Mouse (Mus musculus): Measurements from ENCODE around the gene Arfgef3. TPM values are rescaled to one million over a fixed set of nuclear protein-coding genes. Genes with fewer than 3 reads are reported as not detected.

Gene Arfgef3
- total and polyA plus RNA-seq, 3 experiments = 0.28 to 11.0 (median 0.50) TPM

DNA sequence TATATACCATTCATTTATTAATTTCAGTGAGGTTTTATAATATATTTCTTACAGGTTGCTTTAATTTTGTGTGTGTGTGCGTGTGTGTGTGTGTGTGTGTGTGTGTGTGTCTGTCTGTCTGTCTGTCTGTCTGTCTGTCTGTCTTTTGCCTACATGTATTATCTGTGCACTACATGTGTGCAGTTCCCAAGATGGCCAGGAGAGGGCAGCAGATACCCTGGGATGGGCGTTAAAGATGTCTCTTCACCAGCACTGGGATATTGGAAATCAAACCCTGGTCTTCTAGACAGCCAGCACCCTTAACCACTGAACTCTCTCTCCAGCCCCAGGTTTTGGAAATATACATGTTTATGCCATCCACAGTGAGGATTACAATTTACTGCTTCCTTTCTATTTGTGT is 16.5 kb upstream of the Arfgef3 start:
- no peak for TF ChIP-seq JUN (IDR thresholded peaks at IDR 0.05; ENCODE audit: insufficient read depth, low read depth, low read length)
- TF ChIP-seq MYC (IDR thresholded peaks at IDR 0.05; ENCODE audit: low read depth, low read length) = no peak
- peak; percentile 33; the same call in 1 of the 2 replicates for TF ChIP-seq SMC3 (IDR thresholded peaks at IDR 0.05; ENCODE audit: low read depth, low read length)
- no peak for TF ChIP-seq USF1 (IDR thresholded peaks at IDR 0.05; ENCODE audit: low read depth, low read length)
- peak; percentile 46 to 64 for TF ChIP-seq CTCF (conservative IDR thresholded peaks at IDR 0.05 in 1 of 2, IDR thresholded peaks at IDR 0.05 in 1 of 2; ENCODE audit: low read depth in 2 of 2, low read length in 2 of 2)
- peak; percentile 56 for TF ChIP-seq RAD21 (IDR thresholded peaks at IDR 0.05; ENCODE audit: low read depth, low read length)
- Histone ChIP-seq H3K4me2 (ENCODE audit: insufficient read depth, low read depth, poor library complexity, severe bottlenecking) (no peak overlapping the region), H3K9ac (ENCODE audit: insufficient read depth, low read depth) (no peak overlapping the region), H3K9me3 (replicated peaks; ENCODE audit: low read length) (peaks cover 3% of the 10 kb centered on the region), H3K4me1 (ENCODE audit: control insufficient read depth in 1 of 2, insufficient read depth in 2 of 2) (no peaks in the 10 kb centered on the region), H3K27me3 (replicated peaks) (no peaks in the 10 kb centered on the region), H3K36me3 (replicated peaks in 1 of 2; ENCODE audit: control insufficient read depth in 1 of 2, insufficient read depth in 1 of 2, low read length in 1 of 2) (no peaks in the 10 kb centered on the region), H3K4me3 (replicated peaks in 1 of 3; ENCODE audit: low read depth in 2 of 3, low read length in 2 of 3, poor library complexity in 1 of 3) (no peak overlapping the region), H3K79me2 (replicated peaks; ENCODE audit: control insufficient read depth, extremely low read depth, insufficient read depth, poor library complexity, severe bottlenecking) (no peaks in the 10 kb centered on the region), H3K27ac (ENCODE audit: insufficient read depth, low read depth) (no peak overlapping the region)
- in situ Hi-C loops (cut with MboI; ENCODE audit: low pct_ligation_motif_present, low pct_unique_long_range_greater_than_20kb, low sequenced_read_pairs) = no loop called here
- DNase-seq (ENCODE audit: extremely low read depth) = peak; percentile 39
- dilution Hi-C loops (cut with MboI; ENCODE audit: extremely low pct_ligation_motif_present, extremely low pct_unique_long_range_greater_than_20kb, low sequenced_read_pairs) = no loop called here

GRCm38 (mm10) chr10:18750057-18750456 is 6.3 kb upstream of the Arfgef3 start:
- no peaks in the 10 kb centered on the region for H3K36me3 ChIP-seq (replicated peaks in 1 of 2; ENCODE audit: control insufficient read depth in 1 of 2, insufficient read depth in 1 of 2, low read length in 1 of 2)
- H3K27me3 ChIP-seq (replicated peaks) = no peaks in the 10 kb centered on the region
- no peaks in the 10 kb centered on the region for H3K4me1 ChIP-seq (ENCODE audit: control insufficient read depth in 1 of 2, insufficient read depth in 2 of 2)
- in situ Hi-C loops (cut with MboI; ENCODE audit: low pct_ligation_motif_present, low pct_unique_long_range_greater_than_20kb, low sequenced_read_pairs) = no loop called here
- no peak for DNase-seq (ENCODE audit: extremely low read depth)
- no peaks in the 10 kb centered on the region for H3K9me3 ChIP-seq (replicated peaks; ENCODE audit: low read length)
- TF ChIP-seq SMC3 (IDR thresholded peaks at IDR 0.05; ENCODE audit: low read depth, low read length) (no peak), KAT2A (IDR thresholded peaks at IDR 0.05; ENCODE audit: insufficient replicate concordance, low read length) (no peak), USF2 (conservative IDR thresholded peaks at IDR 0.05; ENCODE audit: low read depth, low read length) (no peak), POLR2AphosphoS2 (IDR thresholded peaks at IDR 0.05; ENCODE audit: low read depth, low read length) (no peak), ZC3H11A (IDR thresholded peaks at IDR 0.05; ENCODE audit: low read depth, low read length) (no peak), E2F4 (IDR thresholded peaks at IDR 0.05; ENCODE audit: insufficient replicate concordance, low read depth, low read length) (no peak), CHD1 (IDR thresholded peaks at IDR 0.05; ENCODE audit: low read depth, low read length) (no peak), ELF1 (IDR thresholded peaks at IDR 0.05; ENCODE audit: low read depth, low read length) (no peak)
- no peak overlapping the region for H3K9ac ChIP-seq (ENCODE audit: insufficient read depth, low read depth)
- H3K4me3 ChIP-seq (replicated peaks in 1 of 3; ENCODE audit: low read depth in 2 of 3, low read length in 2 of 3, poor library complexity in 1 of 3) = no peak overlapping the region
- dilution Hi-C loops (cut with MboI; ENCODE audit: extremely low pct_ligation_motif_present, extremely low pct_unique_long_range_greater_than_20kb, low sequenced_read_pairs) = no loop called here
- no peak overlapping the region for H3K4me2 ChIP-seq (ENCODE audit: insufficient read depth, low read depth, poor library complexity, severe bottlenecking)
- no peaks in the 10 kb centered on the region for H3K79me2 ChIP-seq (replicated peaks; ENCODE audit: control insufficient read depth, extremely low read depth, insufficient read depth, poor library complexity, severe bottlenecking)
- no peak overlapping the region for H3K27ac ChIP-seq (ENCODE audit: insufficient read depth, low read depth)

- no peak for TF ChIP-seq GABPA (IDR thresholded peaks at IDR 0.05; ENCODE audit: insufficient replicate concordance, low read depth, low read length)
- Histone ChIP-seq H3K27me3 (replicated peaks) (no peaks in the 10 kb centered on the region), H3K79me2 (replicated peaks; ENCODE audit: control insufficient read depth, extremely low read depth, insufficient read depth, poor library complexity, severe bottlenecking) (peaks cover 2% of the 10 kb centered on the region; the same call in 1 of the 2 replicates), H3K36me3 (replicated peaks in 1 of 2; ENCODE audit: control insufficient read depth in 1 of 2, insufficient read depth in 1 of 2, low read length in 1 of 2) (no peaks in the 10 kb centered on the region), H3K9ac (ENCODE audit: insufficient read depth, low read depth) (no peak overlapping the region), H3K27ac (ENCODE audit: insufficient read depth, low read depth) (no peak overlapping the region), H3K4me3 (replicated peaks in 1 of 3; ENCODE audit: low read depth in 2 of 3, low read length in 2 of 3, poor library complexity in 1 of 3) (no peak overlapping the region), H3K4me2 (ENCODE audit: insufficient read depth, low read depth, poor library complexity, severe bottlenecking) (peak overlapping the region; percentile 11; the same call in 1 of the 2 replicates), H3K4me1 (ENCODE audit: control insufficient read depth in 1 of 2, insufficient read depth in 2 of 2) (no peaks in the 10 kb centered on the region; a peak in 1 of 4 replicates), H3K9me3 (replicated peaks; ENCODE audit: low read length) (peaks cover 4% of the 10 kb centered on the region)
- no peak for DNase-seq (ENCODE audit: extremely low read depth)
- in situ Hi-C loops (cut with MboI; ENCODE audit: low pct_ligation_motif_present, low pct_unique_long_range_greater_than_20kb, low sequenced_read_pairs) = no loop called here
- dilution Hi-C loops (cut with MboI; ENCODE audit: extremely low pct_ligation_motif_present, extremely low pct_unique_long_range_greater_than_20kb, low sequenced_read_pairs) = no loop called here
Observed at GRCm38 (mm10) chr10:18742086-18742485, 1.7 kb downstream of the Arfgef3 start.

Data from CH12.LX (cell line).